Mouse (Mus musculus) liver, adult 2 months (tissue): ENCODE results near the gene Itga10. TPM values are rescaled to one million over a fixed set of nuclear protein-coding genes. Genes with fewer than 3 reads are reported as not detected.

Source experiments
- DNase-seq: peaks from one replicate; pipeline ENCODE4 v3.0.0-alpha.2; 2011; ENCODE audit warnings: low read depth, low spot score; ENCODE audit errors: extremely low read depth
- H3K27ac ChIP-seq: fragments of 200-500 bp; replicated peaks from 2 replicates; pipeline ENCODE4 v1.5.1; 2012; ENCODE audit warnings: low read depth, mild to moderate bottlenecking, control low read depth, inconsistent platforms, low read length; ENCODE audit not compliant: insufficient read depth
- H3K27me3 ChIP-seq: fragments of 200-500 bp; 2 replicates; pipeline ENCODE4 v1.6.1; 2012; ENCODE audit warnings: mild to moderate bottlenecking, moderate library complexity, low read length, inconsistent platforms; ENCODE audit not compliant: control insufficient read depth, insufficient read depth
- H3K36me3 ChIP-seq: fragments of 200-500 bp; 2 replicates; pipeline ENCODE4 v1.6.1; 2012; ENCODE audit warnings: low read length, inconsistent platforms; ENCODE audit not compliant: control insufficient read depth, insufficient read depth
- H3K4me1 ChIP-seq: fragments of 200-500 bp; 2 replicates; pipeline ENCODE4 v1.6.1; 2011; ENCODE audit warnings: low read length; ENCODE audit not compliant: control insufficient read depth, insufficient read depth
- H3K4me3 ChIP-seq: fragments of 200-500 bp; 2 replicates; pipeline ENCODE4 v1.5.1; 2011; ENCODE audit warnings: low read depth, mild to moderate bottlenecking, control low read depth, low read length, moderate library complexity; ENCODE audit not compliant: insufficient read depth
- H3K79me2 ChIP-seq: fragments of 200-500 bp; 2 replicates; pipeline ENCODE4 v1.6.1; 2012; ENCODE audit warnings: inconsistent platforms, mild to moderate bottlenecking, low read length, moderate library complexity; ENCODE audit not compliant: control insufficient read depth, insufficient read depth
- H3K9ac ChIP-seq: fragments of 200-500 bp; 2 replicates; pipeline ENCODE4 v1.6.1; 2012; ENCODE audit warnings: low read depth, mild to moderate bottlenecking, control low read depth, inconsistent platforms, low read length
- CTCF ChIP-seq: fragments of 200-500 bp; IDR thresholded peaks from 2 replicates; pipeline ENCODE4 v1.5.1; 2011; ENCODE audit warnings: low read depth, low read length, control low read depth
- POLR2A ChIP-seq: fragments of 200-500 bp; IDR thresholded peaks from 2 replicates; pipeline ENCODE4 v1.6.1; 2011; ENCODE audit warnings: low read length, control low read depth; ENCODE audit not compliant: insufficient read depth; ENCODE audit errors: extremely low read depth
- WGBS: fragments of 180-500 bp; shearing (Covaris S2); methylation state at CpG from one replicate; pipeline ENCODE4 v1.1.7; 2018; 5-methylcytosine and 5-hydroxymethylcytosine counted together
- polyA plus RNA-seq: library from polyadenylated mRNA; depleted of rRNA; stranded (reverse); fragments of >200 nt; gene quantifications from 2 replicates; pipeline ENCODE4 v1.2.3, GENCODE M21; 2012
- total RNA-seq: library from RNA; depleted of rRNA; stranded (reverse); fragments of >200 nt; gene quantifications from 2 replicates; pipeline ENCODE4 v1.2.3, GENCODE M21; 2014

The Itga10 gene
- total and polyA plus RNA-seq, 2 experiments: 0.18 to 0.57 TPM

DNA sequence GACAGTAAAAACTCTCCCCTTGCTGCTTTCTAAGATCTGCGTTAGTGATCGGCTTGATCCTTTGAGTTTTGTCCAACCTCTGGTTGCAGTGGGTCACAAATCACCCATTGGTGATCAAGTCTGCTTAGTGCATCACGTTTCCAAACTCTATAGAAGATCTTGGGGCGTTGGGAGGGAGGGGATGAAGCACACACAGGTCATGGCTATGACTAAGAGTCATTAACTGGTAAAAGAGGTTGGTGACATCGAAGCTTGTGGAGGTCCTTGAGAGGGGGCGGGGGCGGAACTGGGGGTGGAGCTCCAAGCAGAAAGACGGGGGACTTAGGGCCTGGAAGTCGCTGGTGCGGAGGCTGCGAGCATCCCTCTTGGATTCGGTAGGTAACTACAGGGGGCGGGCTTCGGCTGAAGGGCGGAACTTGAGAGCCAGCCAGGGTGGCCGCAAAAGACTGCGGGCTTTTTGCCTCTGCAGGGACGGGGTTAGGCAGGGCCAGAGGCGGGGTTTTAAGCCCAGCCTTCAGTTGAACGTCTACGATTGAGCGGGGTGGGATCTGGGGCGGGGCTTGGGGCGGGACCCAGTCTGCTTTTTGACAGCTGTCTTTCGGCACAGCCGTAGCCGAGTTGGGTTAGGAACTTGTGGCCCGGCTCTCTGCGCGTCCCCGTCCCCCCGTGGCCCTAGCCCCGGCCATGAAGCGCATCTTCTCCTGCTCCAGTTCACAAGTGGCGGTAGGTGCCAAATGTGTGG is 24.5 kb downstream of the Itga10 start, which contains the start of gene Ankrd35:
TSS of gene Ankrd35 (plus strand) at position 405 of the 742 bp plus-strand sequence.
- peak; percentile 83 for DNase-seq
- H3K9ac ChIP-seq: 0 out of 2 replicates have a peak within 1 kb of the TSS, but pooled peaks have one; percentile 29
- 7% methylated on average over 35 of the region's 35 CpGs for WGBS
- H3K36me3 ChIP-seq: no peaks in the 10 kb centered on the region
- peak; percentile 41 for TF ChIP-seq CTCF
- TF ChIP-seq POLR2A: no peak
- peak within 1 kb of the TSS; percentile 37; the same call in 1 of the 2 replicates for H3K4me3 ChIP-seq
- H3K27ac ChIP-seq: no peak within 1 kb of the TSS
- H3K4me1 ChIP-seq: no peaks in the 10 kb centered on the region
- no peaks in the 10 kb centered on the region for H3K79me2 ChIP-seq
- no peaks in the 10 kb centered on the region for H3K27me3 ChIP-seq

DNA sequence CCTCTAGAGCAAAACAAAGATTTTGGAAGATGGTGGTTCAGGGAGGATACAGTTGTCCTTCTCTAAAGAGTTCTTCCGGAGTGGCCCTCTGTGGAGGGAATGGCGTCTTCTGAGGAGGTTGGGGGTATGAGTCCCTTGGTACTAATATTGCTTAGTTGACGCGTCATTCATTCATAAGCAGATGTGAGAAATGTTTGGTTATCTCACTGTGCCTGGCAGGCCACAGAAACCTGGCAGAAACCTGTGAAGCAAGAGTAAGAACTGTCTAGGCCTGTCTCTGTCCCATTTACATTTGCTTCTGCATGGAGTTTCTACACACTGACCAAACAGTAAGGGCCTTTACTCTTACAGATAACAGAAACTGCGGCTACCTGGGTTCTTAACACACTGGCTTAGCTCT is 26.1 kb downstream of the Itga10 start:
- Histone ChIP-seq H3K27ac (no peak overlapping the region), H3K36me3 (no peaks in the 10 kb centered on the region), H3K4me1 (no peaks in the 10 kb centered on the region), H3K4me3 (no peak overlapping the region), H3K27me3 (no peaks in the 10 kb centered on the region), H3K79me2 (no peaks in the 10 kb centered on the region), H3K9ac (no peak overlapping the region)
- 98% methylated on average over 5 of the region's 5 CpGs for WGBS
- DNase-seq: no peak
- TF ChIP-seq CTCF: no peak
- no peak for TF ChIP-seq POLR2A

DNA sequence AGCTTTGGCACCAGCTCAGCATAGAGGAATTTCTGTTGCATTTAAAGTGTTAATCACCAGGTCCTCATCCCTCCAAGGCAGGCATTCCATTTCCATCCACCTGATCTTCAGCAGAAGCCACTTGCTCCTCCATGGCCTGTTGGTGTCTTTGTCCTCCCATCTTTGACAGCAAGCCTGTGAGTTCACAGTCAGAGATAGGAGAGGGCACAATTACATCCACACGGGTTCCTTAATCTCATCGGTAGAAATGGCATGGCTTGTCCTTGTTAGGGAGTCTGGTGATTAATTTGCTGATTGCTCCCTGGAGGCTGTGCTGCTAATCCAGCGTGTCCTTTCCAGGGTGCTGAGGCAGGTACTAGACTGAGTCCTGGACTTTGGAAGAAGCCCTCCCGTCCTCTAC is 28.1 kb downstream of the Itga10 start:
- Histone ChIP-seq H3K9ac (no peak overlapping the region), H3K4me3 (no peak overlapping the region), H3K79me2 (no peaks in the 10 kb centered on the region), H3K27me3 (no peaks in the 10 kb centered on the region), H3K27ac (no peak overlapping the region), H3K4me1 (no peaks in the 10 kb centered on the region), H3K36me3 (no peaks in the 10 kb centered on the region)
- WGBS: 81% methylated on average over 4 of the region's 4 CpGs
- TF ChIP-seq POLR2A (no peak), CTCF (no peak)
- no peak for DNase-seq

DNA sequence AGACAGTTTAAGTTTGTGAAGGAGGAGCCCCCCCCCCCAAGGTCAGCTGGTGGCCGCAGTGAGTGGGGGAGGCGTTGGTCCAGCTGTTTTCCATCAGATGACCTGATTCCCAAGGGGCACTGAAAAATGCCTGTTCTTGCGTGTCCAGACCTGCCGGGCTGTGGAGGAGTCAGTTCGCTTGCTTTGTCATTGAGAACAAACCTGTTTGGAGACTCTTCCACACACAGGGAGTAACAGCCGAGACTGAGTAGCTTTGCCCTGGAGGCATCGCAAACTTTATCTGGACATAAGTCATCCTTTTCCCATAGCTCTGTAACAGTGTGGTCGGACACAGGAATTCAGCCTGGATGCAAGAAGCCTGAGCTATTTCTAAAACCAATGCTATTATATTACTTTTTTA is 29.1 kb downstream of the Itga10 start:
- no peak overlapping the region for H3K4me3 ChIP-seq
- H3K27me3 ChIP-seq: peaks cover under 1% of the 10 kb centered on the region; the same call in 1 of the 2 replicates
- no peak overlapping the region for H3K9ac ChIP-seq
- TF ChIP-seq POLR2A: no peak
- TF ChIP-seq CTCF: no peak
- WGBS: 81% methylated on average over 8 of the region's 8 CpGs
- no peaks in the 10 kb centered on the region for H3K36me3 ChIP-seq
- no peak for DNase-seq
- H3K27ac ChIP-seq: no peak overlapping the region
- no peaks in the 10 kb centered on the region for H3K4me1 ChIP-seq
- no peaks in the 10 kb centered on the region for H3K79me2 ChIP-seq

DNA sequence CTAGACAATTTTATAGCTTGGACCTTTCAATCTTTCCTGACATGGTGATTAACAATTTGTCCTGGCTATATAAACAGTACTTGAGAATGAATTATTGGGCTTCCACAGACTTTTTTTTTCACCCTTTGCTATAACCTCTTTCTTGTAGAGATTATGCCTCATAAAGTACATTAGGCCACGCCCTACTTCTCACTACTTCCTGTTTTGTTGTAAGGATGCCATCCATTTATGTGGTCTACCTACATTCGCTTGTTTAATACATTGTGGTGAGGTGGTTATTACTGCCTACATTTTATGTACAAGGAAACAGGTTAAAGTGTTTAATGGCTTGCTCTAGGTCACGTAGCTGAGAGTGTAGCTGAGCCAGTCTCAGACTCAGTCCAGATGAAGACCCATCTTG is 29.8 kb downstream of the Itga10 start:
- Histone ChIP-seq H3K4me3 (no peak overlapping the region), H3K36me3 (no peaks in the 10 kb centered on the region), H3K79me2 (no peaks in the 10 kb centered on the region), H3K27ac (no peak overlapping the region), H3K27me3 (peaks cover 2% of the 10 kb centered on the region; the same call in 1 of the 2 replicates), H3K9ac (no peak overlapping the region), H3K4me1 (no peaks in the 10 kb centered on the region)
- WGBS: 86% methylated on average over 3 of the region's 3 CpGs
- TF ChIP-seq POLR2A: no peak
- TF ChIP-seq CTCF: no peak
- DNase-seq: no peak

DNA sequence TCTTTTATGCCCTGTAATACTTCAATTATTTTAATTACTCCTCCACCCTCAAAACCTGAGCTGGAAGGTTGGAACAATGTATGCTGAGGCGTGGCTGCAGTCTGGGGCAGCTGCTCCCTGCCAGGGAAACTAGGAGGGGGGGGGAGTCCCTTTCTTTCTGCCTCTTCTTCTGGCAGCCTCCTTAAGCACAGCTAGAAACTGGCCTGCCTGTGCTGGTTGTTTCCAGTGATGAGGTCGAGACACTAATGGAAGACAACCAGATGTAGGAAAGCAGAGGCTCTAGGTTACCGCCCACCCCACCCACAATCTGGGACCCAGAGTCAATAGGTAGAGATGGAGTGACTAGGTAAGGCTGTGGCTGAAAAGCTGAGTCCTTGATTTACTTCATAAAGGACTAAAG is 30.3 kb downstream of the Itga10 start:
- Histone ChIP-seq H3K27me3 (peaks cover 2% of the 10 kb centered on the region; the same call in 1 of the 2 replicates), H3K4me1 (no peaks in the 10 kb centered on the region), H3K4me3 (no peak overlapping the region), H3K79me2 (no peaks in the 10 kb centered on the region), H3K9ac (no peak overlapping the region), H3K36me3 (no peaks in the 10 kb centered on the region), H3K27ac (no peak overlapping the region)
- no peak for DNase-seq
- no peak for TF ChIP-seq CTCF
- WGBS: 74% methylated on average over 3 of the region's 3 CpGs
